Mouse (Mus musculus): ENCODE data around the gene Ccdc60. TPM values are rescaled to one million over a fixed set of nuclear protein-coding genes. Genes with fewer than 3 reads are reported as not detected.

Ccdc60 gene
- total RNA-seq, 2 experiments from 2014 or later: 0.23 to 0.27 TPM

DNA sequence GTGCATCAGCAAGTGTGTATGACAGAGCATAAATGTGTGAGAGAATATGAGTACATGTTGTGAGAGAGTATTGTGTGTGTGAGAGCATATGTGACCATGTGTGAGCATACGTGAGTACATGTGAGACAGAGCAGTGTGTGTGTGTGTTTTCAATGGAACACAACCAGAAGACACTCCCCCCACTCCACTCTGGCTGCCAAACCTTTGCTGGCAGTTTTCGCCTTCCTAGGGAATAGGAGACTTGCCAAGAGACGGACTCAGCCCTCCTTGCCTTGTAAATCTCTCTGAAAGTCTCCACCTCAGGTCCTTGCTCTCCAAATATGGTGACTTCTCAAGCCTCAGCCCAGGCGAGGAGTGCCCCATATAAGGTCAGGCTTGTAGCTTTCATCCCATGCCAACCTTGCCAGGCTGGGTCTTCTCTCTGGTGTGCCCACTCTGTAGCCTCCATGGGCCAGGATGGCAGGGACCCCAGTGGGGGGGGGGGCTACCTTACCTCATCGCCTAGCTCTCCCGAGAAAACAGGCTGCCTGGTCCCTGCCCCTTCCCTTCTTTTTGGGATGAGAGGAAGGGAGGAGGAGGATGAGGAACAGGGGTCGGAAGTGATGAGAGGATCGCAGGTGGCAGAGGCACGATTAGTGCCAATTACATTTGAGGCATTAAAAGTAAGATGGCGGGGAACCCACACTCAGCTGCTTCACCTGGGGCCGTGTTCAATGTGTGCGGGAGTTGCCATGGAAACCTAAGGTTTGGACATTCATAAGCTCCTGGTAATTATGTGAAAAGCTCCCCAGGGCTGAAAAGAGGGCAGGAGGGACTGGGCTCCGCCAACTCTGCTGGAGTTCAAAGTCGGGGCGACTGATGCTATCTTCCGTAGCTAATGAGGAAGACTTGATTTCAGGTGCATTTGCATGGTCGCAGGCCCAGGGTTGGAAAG is 19.3 kb downstream of the Ccdc60 start:
- intact Hi-C loops (cut with DNase I): no loop called here
- no peak for DNase-seq (ENCODE audit: extremely low spot score in 1 of 2, low spot score in 2 of 2)
- no peak overlapping the region for H3K27ac ChIP-seq
- no peak for TF ChIP-seq CTCF (IDR thresholded peaks at IDR 0.05)
- H3K4me3 ChIP-seq: no peak overlapping the region

DNA sequence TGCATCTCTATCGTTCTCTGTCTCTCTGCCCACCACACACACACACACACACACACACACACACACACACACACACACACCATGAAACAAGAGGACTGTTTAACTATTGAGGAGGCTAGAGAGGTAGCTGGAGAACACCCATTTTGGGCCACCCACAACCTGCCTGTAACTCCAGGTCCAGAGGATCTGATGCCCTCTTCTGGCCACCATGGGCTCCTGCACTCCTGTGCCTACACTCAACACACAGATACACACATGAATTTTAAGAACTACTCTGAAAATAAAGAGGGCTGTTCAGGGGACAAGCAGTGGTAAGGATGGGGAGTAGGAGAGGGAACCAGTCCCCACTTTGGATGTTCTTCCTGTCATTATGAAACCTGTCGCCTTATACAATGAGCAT is 26.1 kb downstream of the Ccdc60 start:
- H3K27ac ChIP-seq: no peak overlapping the region
- TF ChIP-seq CTCF (IDR thresholded peaks at IDR 0.05): no peak
- intact Hi-C loops (cut with DNase I): no loop called here
- no peak overlapping the region for H3K4me3 ChIP-seq
- DNase-seq (ENCODE audit: extremely low spot score in 1 of 2, low spot score in 2 of 2): no peak

DNA sequence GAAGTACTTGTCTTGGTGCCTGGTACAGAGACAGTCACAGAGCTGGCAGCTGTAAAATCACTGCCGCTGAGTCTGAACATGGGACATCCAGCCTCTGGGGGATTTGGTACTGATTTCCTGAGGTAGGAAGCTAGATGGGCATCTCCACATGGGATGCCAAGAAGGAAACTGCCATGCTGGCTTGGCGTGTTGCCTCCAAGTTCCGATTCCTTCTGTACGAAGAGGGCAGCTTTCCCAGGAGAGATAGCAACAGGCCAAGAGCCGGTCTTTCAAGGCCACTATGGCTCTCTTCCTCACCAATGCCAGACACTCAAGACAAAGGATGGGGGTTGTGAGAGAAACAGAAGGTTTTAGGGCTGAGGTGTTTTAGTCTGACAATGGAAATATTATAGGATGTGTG is 26.8 kb downstream of the Ccdc60 start:
- no peak for DNase-seq (ENCODE audit: extremely low spot score in 1 of 2, low spot score in 2 of 2)
- intact Hi-C loops (cut with DNase I): no loop called here
- Histone ChIP-seq H3K27ac (no peak overlapping the region), H3K4me3 (no peak overlapping the region)
- TF ChIP-seq CTCF (IDR thresholded peaks at IDR 0.05): no peak

DNA sequence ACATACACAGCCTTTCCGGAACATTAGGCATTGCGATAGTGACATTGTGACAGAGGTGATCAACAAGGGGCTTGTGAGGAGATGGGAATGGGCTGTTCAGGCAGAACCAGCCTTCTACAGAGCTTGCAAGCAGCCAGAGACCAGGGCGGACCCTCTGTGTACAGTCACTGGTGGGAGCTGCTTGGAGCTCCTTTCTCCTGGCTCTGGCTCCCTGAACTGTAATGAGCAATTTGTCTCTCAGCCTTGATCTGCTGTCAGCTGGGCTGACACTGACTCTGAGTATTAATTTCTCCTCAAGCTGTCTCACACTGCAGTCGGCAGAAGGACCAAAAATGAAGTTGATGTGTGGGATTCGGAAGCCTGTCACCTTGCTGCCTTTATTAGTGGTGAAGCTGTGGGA is 28.4 kb downstream of the Ccdc60 start:
- TF ChIP-seq CTCF (IDR thresholded peaks at IDR 0.05): no peak
- Histone ChIP-seq H3K4me3 (no peak overlapping the region), H3K27ac (no peak overlapping the region)
- no peak for DNase-seq (ENCODE audit: extremely low spot score in 1 of 2, low spot score in 2 of 2)
- intact Hi-C loops (cut with DNase I): no loop called here

DNA sequence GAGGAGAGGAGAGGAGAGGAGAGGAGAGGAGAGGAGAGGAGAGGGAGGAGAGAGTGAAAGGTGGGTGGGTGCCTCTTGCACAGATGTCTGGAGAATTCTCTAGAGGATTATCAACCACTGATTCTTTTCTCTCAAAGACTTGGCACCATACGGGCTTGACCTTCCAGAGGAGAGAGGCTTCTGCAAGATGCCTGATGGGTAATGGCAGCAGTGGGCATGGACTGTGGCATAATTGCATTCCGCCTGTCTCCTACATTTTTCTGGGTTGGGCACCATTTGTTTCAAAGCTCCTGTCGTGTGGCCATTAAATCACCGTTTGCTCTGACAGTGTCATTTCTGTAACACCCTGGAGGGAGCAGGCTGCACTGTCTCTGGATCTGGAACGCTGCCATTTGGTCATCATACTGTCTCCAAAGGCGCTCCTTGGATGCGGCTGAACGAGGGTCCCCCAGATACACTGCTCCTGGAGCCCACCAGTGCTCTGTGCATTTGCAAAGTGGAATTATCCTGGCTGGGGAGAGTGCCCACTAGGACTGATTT is 30.4 kb downstream of the Ccdc60 start:
- Histone ChIP-seq H3K4me3 (no peak overlapping the region), H3K27ac (no peak overlapping the region)
- DNase-seq (ENCODE audit: extremely low spot score in 1 of 2, low spot score in 2 of 2): no peak
- intact Hi-C loops (cut with DNase I): no loop called here
- no peak for TF ChIP-seq CTCF (IDR thresholded peaks at IDR 0.05)

DNA sequence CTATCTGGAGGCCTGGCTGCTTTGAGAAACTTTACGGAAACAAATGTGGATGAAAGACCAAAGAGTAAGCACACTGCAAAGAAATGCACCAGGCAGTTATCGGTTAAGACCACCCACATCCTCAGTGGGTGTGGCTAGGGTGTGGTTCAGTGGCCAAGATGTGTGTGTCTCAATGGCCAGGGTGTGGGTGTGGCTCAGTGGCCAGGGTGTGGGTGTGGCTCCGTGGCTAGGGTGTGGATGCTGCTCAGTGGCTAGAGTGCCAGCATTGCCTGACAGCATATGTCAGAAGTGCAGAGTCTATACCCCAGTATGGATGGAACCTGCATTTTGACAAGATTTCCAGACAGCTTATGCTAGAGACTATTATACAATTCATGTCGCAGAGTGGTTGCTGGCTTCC is 34.9 kb downstream of the Ccdc60 start:
- intact Hi-C loops (cut with DNase I): no loop called here

DNA sequence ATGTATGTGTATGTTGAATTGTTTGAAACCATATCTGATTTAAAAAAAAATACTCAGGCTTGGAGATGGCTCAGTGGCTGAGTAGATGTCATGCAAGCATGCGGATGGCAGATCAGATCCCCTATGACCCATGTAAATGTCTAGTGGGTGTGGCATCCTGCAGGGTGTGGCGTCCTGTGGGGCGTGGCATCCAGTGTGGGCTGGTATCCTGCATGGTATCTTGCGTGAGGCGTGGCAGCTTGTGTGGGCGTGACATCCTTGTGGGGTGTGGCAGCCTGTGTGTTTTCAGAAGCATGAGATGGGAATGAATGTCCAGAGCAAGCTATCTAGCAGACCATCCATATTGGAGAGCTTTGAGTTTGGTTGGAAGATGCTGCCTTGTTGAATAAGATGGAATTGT is 36.6 kb downstream of the Ccdc60 start:
- no peak overlapping the region for H3K4me3 ChIP-seq
- TF ChIP-seq CTCF (IDR thresholded peaks at IDR 0.05): no peak
- no peak for DNase-seq (ENCODE audit: extremely low spot score in 1 of 2, low spot score in 2 of 2)
- H3K27ac ChIP-seq: no peak overlapping the region
- intact Hi-C loops (cut with DNase I): no loop called here

More for the DNA sequence above, 34.9 kb downstream of the Ccdc60 start:
- Histone ChIP-seq H3K4me3 (no peak overlapping the region), H3K27ac (no peak overlapping the region)
- no peak for DNase-seq (ENCODE audit: extremely low spot score in 1 of 2, low spot score in 2 of 2)
- no peak for TF ChIP-seq CTCF (IDR thresholded peaks at IDR 0.05)

DNA sequence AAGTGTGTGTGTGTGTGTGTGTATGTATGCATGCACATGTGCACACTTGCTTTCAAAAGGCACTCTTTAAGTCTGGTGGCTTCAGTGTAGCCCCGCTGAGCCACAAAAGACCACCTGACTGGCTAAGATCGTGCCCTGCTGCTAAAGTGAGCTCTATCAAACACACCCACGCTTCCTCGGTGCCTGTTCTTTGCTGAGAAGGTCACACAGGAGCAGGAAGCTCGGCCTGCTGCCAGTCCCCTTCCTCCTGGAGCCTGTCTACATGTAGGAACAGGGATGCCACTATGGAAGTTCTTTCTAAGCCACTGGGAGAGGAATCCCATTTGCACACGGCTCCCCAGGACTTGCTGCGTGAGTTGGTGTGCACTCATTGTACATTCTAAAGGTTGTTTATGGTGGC is 42.1 kb downstream of the Ccdc60 start:
- Histone ChIP-seq H3K4me3 (no peak overlapping the region), H3K27ac (no peak overlapping the region)
- TF ChIP-seq CTCF (IDR thresholded peaks at IDR 0.05): no peak
- intact Hi-C loops (cut with DNase I): no loop called here
- no peak for DNase-seq (ENCODE audit: extremely low spot score in 1 of 2, low spot score in 2 of 2)

DNA sequence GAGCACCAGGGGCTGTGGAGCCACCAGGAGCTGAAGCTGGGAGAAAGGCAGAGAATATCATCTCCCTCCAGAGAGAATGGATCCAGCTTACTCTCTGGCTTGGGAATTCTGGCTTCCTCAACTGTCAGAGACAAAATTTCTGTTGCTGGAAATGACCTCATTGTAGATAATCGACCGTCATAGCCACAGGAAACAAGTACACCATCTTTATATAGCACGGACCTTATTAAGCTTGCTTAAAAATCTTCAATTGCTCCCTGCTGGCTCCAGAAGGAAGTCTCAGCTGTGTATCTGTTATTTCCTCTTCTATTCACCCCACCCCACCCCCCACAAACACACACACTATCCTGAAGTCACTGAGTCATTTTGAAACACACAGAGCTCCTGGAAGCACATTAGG is 44.3 kb downstream of the Ccdc60 start:
- DNase-seq (ENCODE audit: extremely low spot score in 1 of 2, low spot score in 2 of 2): no peak
- Histone ChIP-seq H3K4me3 (no peak overlapping the region), H3K27ac (no peak overlapping the region)
- intact Hi-C loops (cut with DNase I): no loop called here
- TF ChIP-seq CTCF (IDR thresholded peaks at IDR 0.05): no peak; the same call in 1 of the 2 replicates

DNA sequence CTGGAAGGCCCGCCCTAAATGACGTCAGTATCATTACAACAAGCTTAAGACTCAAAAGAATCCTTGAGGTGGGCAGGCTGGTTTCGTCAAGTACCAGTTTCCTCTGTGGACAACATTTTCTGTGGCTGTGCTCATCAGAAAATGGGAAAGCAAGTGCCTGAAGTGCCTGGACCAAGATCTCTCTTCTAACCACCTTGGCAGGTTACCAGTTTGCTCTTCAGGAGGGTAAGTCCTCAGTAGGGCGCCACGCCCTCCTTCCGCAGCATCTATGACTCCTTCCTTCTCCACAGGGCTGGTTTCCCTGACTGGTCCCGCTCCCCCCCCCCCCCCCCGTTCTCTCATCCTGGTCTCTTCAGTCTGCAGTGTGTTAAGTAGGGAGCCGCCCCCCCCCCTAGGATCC is 45.2 kb downstream of the Ccdc60 start:
- Histone ChIP-seq H3K4me3 (no peak overlapping the region), H3K27ac (no peak overlapping the region)
- no peak for DNase-seq (ENCODE audit: extremely low spot score in 1 of 2, low spot score in 2 of 2)
- intact Hi-C loops (cut with DNase I): no loop called here
- TF ChIP-seq CTCF (IDR thresholded peaks at IDR 0.05): no peak

DNA sequence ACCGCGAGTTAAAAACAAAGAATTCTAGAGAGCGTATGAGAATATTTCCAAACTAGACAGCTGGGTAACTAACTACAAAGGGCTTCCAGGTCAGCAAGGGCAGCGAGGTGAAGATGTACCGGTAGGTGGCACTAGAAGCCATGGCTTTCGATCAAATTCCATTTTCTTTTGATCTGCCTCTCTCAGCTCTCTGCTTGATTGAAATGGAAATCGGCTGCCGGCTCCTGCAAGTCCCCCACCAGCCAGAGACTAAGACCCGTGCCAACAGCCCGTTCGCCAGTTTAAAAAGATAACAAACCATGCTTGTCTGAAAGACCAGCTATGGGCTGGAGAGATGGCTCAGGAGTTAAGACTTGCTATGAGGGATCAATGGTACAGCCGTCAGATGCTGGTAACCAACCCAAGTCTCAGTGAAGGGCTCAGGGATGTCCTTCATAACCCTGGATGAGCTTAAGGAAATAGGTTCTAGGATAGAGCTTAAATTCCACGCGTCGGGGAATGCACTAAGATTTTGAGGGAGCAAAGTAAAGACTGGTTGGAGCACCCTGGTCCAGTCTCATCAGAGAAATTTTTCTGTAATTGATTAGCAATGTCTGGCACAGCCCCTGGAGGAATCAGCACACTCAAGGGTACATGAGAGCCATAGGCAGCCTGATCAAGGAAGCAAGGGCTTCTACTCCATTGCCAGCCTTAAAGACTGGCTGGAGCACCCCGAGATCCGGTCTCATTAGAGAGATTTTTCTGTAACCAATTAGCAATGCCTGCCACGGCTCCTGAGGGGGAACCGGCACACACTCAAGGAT is 56.7 kb downstream of the Ccdc60 start:
- DNase-seq (ENCODE audit: extremely low spot score in 1 of 2, low spot score in 2 of 2): peak; percentile 58 to 66
- H3K27ac ChIP-seq: no peak overlapping the region
- TF ChIP-seq CTCF (IDR thresholded peaks at IDR 0.05): peak; percentile 85
- intact Hi-C loops (cut with DNase I): loop anchor here (1.0 to 10.0 kb wide), 6 partner anchors 80 to 833 kb away; no protein-coding TSS in a partner anchor
- no peak overlapping the region for H3K4me3 ChIP-seq

DNA sequence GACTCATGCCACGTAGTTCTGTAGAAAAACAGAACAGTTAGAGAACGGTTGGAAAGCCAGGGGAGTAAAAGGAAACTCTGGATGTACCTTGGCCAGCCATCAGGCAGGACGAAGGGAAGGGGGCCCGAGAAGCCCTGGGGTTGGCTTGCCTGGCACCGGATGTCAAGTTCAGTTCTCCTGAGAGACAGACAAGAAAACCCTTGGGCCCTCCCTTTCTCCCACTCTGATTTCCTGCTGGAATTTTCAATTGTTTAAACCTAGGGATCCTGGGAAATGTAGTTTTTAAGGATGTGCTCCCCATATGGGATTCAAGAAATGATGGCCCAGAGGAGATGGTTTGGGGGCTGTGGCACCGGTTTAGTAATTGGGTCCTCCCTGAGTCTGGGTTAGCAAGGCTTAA is 60.4 kb downstream of the Ccdc60 start:
- no peak for DNase-seq (ENCODE audit: extremely low spot score in 1 of 2, low spot score in 2 of 2)
- no peak for TF ChIP-seq CTCF (IDR thresholded peaks at IDR 0.05)
- intact Hi-C loops (cut with DNase I): no loop called here
- H3K4me3 ChIP-seq: peak overlapping the region; percentile 17; the same call in 1 of the 2 replicates
- H3K27ac ChIP-seq: no peak overlapping the region
